Mouse (Mus musculus): ENCODE measurements around the gene Amn1. TPM values are rescaled to one million over a fixed set of nuclear protein-coding genes. Genes with fewer than 3 reads are reported as not detected.

The Amn1 gene
- polyA plus RNA-seq, 1 experiment, result 2.6 TPM

GRCm38 (mm10) chr6:149116992-149117391 is 71.5 kb downstream of the Amn1 start:
- H3K4me3 ChIP-seq (replicated peaks; ENCODE audit: control insufficient read depth, low read depth, low read length), result no peak overlapping the region

GRCm38 (mm10) chr6:149108909-149109308 is 79.6 kb downstream of the Amn1 start:
- Histone ChIP-seq H3K4me3 (replicated peaks; ENCODE audit: control insufficient read depth, low read depth, low read length) (no peak overlapping the region), H3K27ac (ENCODE audit: control insufficient read depth, insufficient read depth, low read depth, low read length, poor library complexity) (no peak overlapping the region), H3K4me1 (ENCODE audit: control insufficient read depth, insufficient read depth, low read length) (no peaks in the 10 kb centered on the region)
- WGBS, result 72% methylated on average over 2 of the region's 2 CpGs
- TF ChIP-seq POLR2A (IDR thresholded peaks at IDR 0.05; ENCODE audit: borderline replicate concordance, control insufficient read depth, low read depth, low read length) (no peak), CTCF (IDR thresholded peaks at IDR 0.05; ENCODE audit: control insufficient read depth, insufficient read depth, low read length) (no peak)

More at GRCm38 (mm10) chr6:149116992-149117391, 71.5 kb downstream of the Amn1 start:
- TF ChIP-seq CTCF (IDR thresholded peaks at IDR 0.05; ENCODE audit: control insufficient read depth, insufficient read depth, low read length), result no peak
- no peak for TF ChIP-seq POLR2A (IDR thresholded peaks at IDR 0.05; ENCODE audit: borderline replicate concordance, control insufficient read depth, low read depth, low read length)
- no peaks in the 10 kb centered on the region; the same call in 1 of the 2 replicates for H3K4me1 ChIP-seq (ENCODE audit: control insufficient read depth, insufficient read depth, low read length)
- H3K27ac ChIP-seq (ENCODE audit: control insufficient read depth, insufficient read depth, low read depth, low read length, poor library complexity), result no peak overlapping the region

GRCm38 (mm10) chr6:149107615-149108014 is 80.9 kb downstream of the Amn1 start:
- no peak overlapping the region for H3K4me3 ChIP-seq (replicated peaks; ENCODE audit: control insufficient read depth, low read depth, low read length)
- no peaks in the 10 kb centered on the region for H3K4me1 ChIP-seq (ENCODE audit: control insufficient read depth, insufficient read depth, low read length)
- TF ChIP-seq CTCF (IDR thresholded peaks at IDR 0.05; ENCODE audit: control insufficient read depth, insufficient read depth, low read length) (no peak), POLR2A (IDR thresholded peaks at IDR 0.05; ENCODE audit: borderline replicate concordance, control insufficient read depth, low read depth, low read length) (no peak)
- 72% methylated on average over 3 of the region's 3 CpGs for WGBS
- H3K27ac ChIP-seq (ENCODE audit: control insufficient read depth, insufficient read depth, low read depth, low read length, poor library complexity), result no peak overlapping the region

Other genes starting within 250 kb of the Amn1 start
- gene Sinhcaf, start 242.2 kb downstream of the Amn1 start, polyA plus RNA-seq (2011; ENCODE audit: insufficient read depth, insufficient read length, low replicate concordance, missing spikeins), result 22.2 and 39.9 TPM in 2 replicates
- 1.4 and 3.0 TPM in 2 replicates for gene Dennd5b, start 87.0 kb downstream of the Amn1 start, polyA plus RNA-seq (2011; ENCODE audit: insufficient read depth, insufficient read length, low replicate concordance, missing spikeins)
- gene Gm10203, start 58.5 kb downstream of the Amn1 start, polyA plus RNA-seq (2011; ENCODE audit: insufficient read depth, insufficient read length, low replicate concordance, missing spikeins), result not detected in 2 replicates
- gene Etfbkmt, start 48.9 kb downstream of the Amn1 start, polyA plus RNA-seq (2011; ENCODE audit: insufficient read depth, insufficient read length, low replicate concordance, missing spikeins), result 3.8 and 6.2 TPM in 2 replicates
- 17.1 and 34.0 TPM in 2 replicates for gene Resf1, start 120.7 kb upstream of the Amn1 start, polyA plus RNA-seq (2011; ENCODE audit: insufficient read depth, insufficient read length, low replicate concordance, missing spikeins)
- gene Bicd1, start 220.2 kb upstream of the Amn1 start, polyA plus RNA-seq (2011; ENCODE audit: insufficient read depth, insufficient read length, low replicate concordance, missing spikeins), result 1.1 and 1.2 TPM in 2 replicates